ENCODE assay signal across 8 mouse cellular contexts in genomic region chr9:42943781-42944535, GRCm38 (mm10). TPM values are rescaled to one million over a fixed set of nuclear protein-coding genes. Genes with fewer than 3 reads are reported as not detected.
DNase-seq lines count a peak whose midpoint lies in the region; ATAC-seq and TF ChIP-seq lines count a peak whose summit lies in the region.

TSS of gene Grik4 (minus strand) at chr9:42944493.

- peak within 1 kb of the TSS; percentile 59 to 70 for H3K4me3 ChIP-seq in MEL (ENCODE audit: control insufficient read depth in 1 of 2, insufficient read depth in 1 of 2, low read depth in 2 of 2, low read length in 2 of 2)
- H3K4me3 ChIP-seq in midbrain, embryonic 15.5 days, result peak within 1 kb of the TSS; percentile 61

- H3K27me3 ChIP-seq in MEL (ENCODE audit: control insufficient read depth in 1 of 2, insufficient read depth in 2 of 2, low read length in 2 of 2), result no peaks in the 10 kb centered on the region; a peak in 1 of 4 replicates
- H3K27me3 ChIP-seq in midbrain, embryonic 15.5 days (replicated peaks), result 0 out of 2 replicates have a peak, but pooled peaks cover 8% of the 10 kb centered on the region

- WGBS in midbrain, embryonic 15.5 days, result under 1% methylated on average over 59 of the region's 68 CpGs

- peak within 1 kb of the TSS; percentile 73 for H3K27ac ChIP-seq in MEL (ENCODE audit: control insufficient read depth, low read depth, low read length)
- peak within 1 kb of the TSS; percentile 70 for H3K27ac ChIP-seq in midbrain, embryonic 15.5 days

- TF ChIP-seq CTCF in MEL (IDR thresholded peaks at IDR 0.05 in 2 of 3, conservative IDR thresholded peaks at IDR 0.05 in 1 of 3; ENCODE audit: control insufficient read depth in 1 of 3, insufficient read depth in 1 of 3, low read depth in 2 of 3, low read length in 3 of 3, poor library complexity in 1 of 3, severe bottlenecking in 1 of 3), result no peak; a peak in 1 of 6 replicates

- DNase-seq in heart, adult 11 months, result peak; percentile 93
- DNase-seq in heart, adult 8-10 months (ENCODE audit: low spot score), result no peak
- DNase-seq in MEL (ENCODE audit: low read depth, low spot score) (peak; percentile 42), MN1 (ENCODE audit: low spot score) (no peak)
- peak; percentile 72 for DNase-seq in embryo, embryonic 9.5 days (ENCODE audit: extremely low spot score)
- DNase-seq in heart, postnatal 4 days, result peak; percentile 14
- peak; percentile 79 for DNase-seq in left cerebral cortex, postnatal 4 days

- H3K79me2 ChIP-seq in MEL (ENCODE audit: control insufficient read depth, insufficient read depth, low read length, poor library complexity), result peaks cover 2% of the 10 kb centered on the region; the same call in 1 of the 2 replicates

- TF ChIP-seq POLR2A in MEL (IDR thresholded peaks at IDR 0.05; ENCODE audit: control insufficient read depth in 1 of 2, insufficient read depth in 1 of 2, low read depth in 1 of 2, low read length in 2 of 2, poor library complexity in 1 of 2), result no peak

- peak; percentile 31; the same call in 1 of the 2 replicates for TF ChIP-seq RAD21 in MEL (IDR thresholded peaks at IDR 0.05; ENCODE audit: low read depth, low read length)

- H3K9me3 ChIP-seq in MEL (replicated peaks; ENCODE audit: insufficient read depth, low read length), result no peaks in the 10 kb centered on the region
- no peaks in the 10 kb centered on the region for H3K9me3 ChIP-seq in midbrain, embryonic 15.5 days

- TF ChIP-seq EP300 in MEL (IDR thresholded peaks at IDR 0.05; ENCODE audit: low read depth in 1 of 2, low read length in 2 of 2), result no peak

- peaks cover 0 to 4% of the 10 kb centered on the region in 2 experiments; a peak in 2 of 4 replicates for H3K36me3 ChIP-seq in MEL (ENCODE audit: control insufficient read depth in 1 of 2, insufficient read depth in 2 of 2, low read length in 2 of 2)
- H3K36me3 ChIP-seq in midbrain, embryonic 15.5 days (replicated peaks), result no peaks in the 10 kb centered on the region

- peak; percentile 86 for ATAC-seq in midbrain, embryonic 15.5 days (replicated peaks)

- peak within 1 kb of the TSS; percentile 91 for H3K9ac ChIP-seq in MEL (ENCODE audit: control insufficient read depth, low read depth, low read length, poor library complexity, severe bottlenecking)
- peak within 1 kb of the TSS; percentile 75 for H3K9ac ChIP-seq in midbrain, embryonic 15.5 days

- H3K4me1 ChIP-seq in MEL (ENCODE audit: control insufficient read depth in 1 of 2, insufficient read depth in 2 of 2, low read length in 2 of 2), result peaks cover 0 to 6% of the 10 kb centered on the region in 2 experiments; a peak in 2 of 4 replicates
- peaks cover 20% of the 10 kb centered on the region for H3K4me1 ChIP-seq in midbrain, embryonic 15.5 days

- intact Hi-C loops in left cerebral cortex, postnatal 4 days (cut with DNase I), result loop anchor here (2.0 to 5.0 kb wide), 3 partner anchors 157 to 552 kb away; no protein-coding TSS in a partner anchor

- H3K4me2 ChIP-seq in midbrain, embryonic 15.5 days, result peak within 1 kb of the TSS; percentile 96

TF ChIP-seq in MEL, 35 proteins besides CTCF, POLR2A, EP300 and RAD21:
- peak; percentile 75 for TF ChIP-seq ZNF384 (IDR thresholded peaks at IDR 0.05; ENCODE audit: low read depth, low read length)
- TF ChIP-seq ETS1 (IDR thresholded peaks at IDR 0.05; ENCODE audit: low read depth, low read length), result no peak

RNA-seq across cellular contexts. Expression of gene Grik4, which starts in this region (rescaled TPM):
- total RNA-seq in heart, adult 8-10 months (2022), result not detected
- total RNA-seq in MEL (2012; rRNA removed), result not detected in 2 replicates
- polyA plus RNA-seq in MEL (2012; ENCODE audit: insufficient read depth in 1 of 2, insufficient read length in 2 of 2, low read depth in 1 of 2, low replicate concordance in 2 of 2, missing spikeins in 1 of 2), result under 1 TPM in 1 of 2 experiments, not detected in 1; 0.17 TPM
- total RNA-seq in heart, postnatal 4 days (2021), result under 1 TPM in 1 of 2 experiments, not detected in 1; 0.10 TPM
- total RNA-seq in left cerebral cortex, postnatal 4 days (2021), result 10 to 100 TPM; 13.4 to 16.8 TPM
- 9.6 and 11.2 TPM in 2 replicates for polyA plus RNA-seq in midbrain, embryonic 15.5 days (2015; fragmentation: Nextera tagmentation; extraction: Ambion mirVana)

Comparison
In these comparisons a context has a peak if more than half of its experiments do, and no peak if none do; other contexts are left out.
1. RNA of gene Grik4 (total RNA-seq): 13.4 to 16.8 TPM in left cerebral cortex, postnatal 4 days; 0.10 TPM in heart, postnatal 4 days, not detected in heart, adult 8-10 months and not detected in MEL; every median in the first group is over 10 times any median in the second.
2. DNase-seq: peak in heart, adult 11 months (single experiment), embryo, embryonic 9.5 days (single experiment) and left cerebral cortex, postnatal 4 days (single experiment); none in heart, adult 8-10 months (single experiment) and MN1 (single experiment).
3. Peak in DNase-seq, H3K4me3 ChIP-seq, H3K27ac ChIP-seq and H3K9ac ChIP-seq in MEL; RNA of the gene not detected or under 1 TPM.
4. Peak in DNase-seq in heart, postnatal 4 days; RNA of the gene not detected or under 1 TPM.